Mouse (Mus musculus) gastrocnemius, postnatal 25 days (tissue): ENCODE results near the gene Gpr33. TPM values are rescaled to one million over a fixed set of nuclear protein-coding genes. Genes with fewer than 3 reads are reported as not detected.

Experiments used
- DNase-seq: peaks from one replicate; pipeline ENCODE4 v3.0.0; 2022
- long read RNA-seq, 2 experiments: library from polyadenylated mRNA; stranded (forward); transcript quantifications; one replicate each; pipeline ENCODE4 v2.0.0; 2021
- total RNA-seq, 2 experiments: library from RNA; stranded (reverse); gene quantifications; 1 replicate in 1 of 2; 2 replicates in 1 of 2; pipeline ENCODE4 v1.2.3; 2021

Gene Gpr33
- not detected for total RNA-seq
- long read RNA-seq, experiment 1: 0 reads
- long read RNA-seq, experiment 2: 0 reads

GRCm38 (mm10) chr12:52027963-52028362, at the start of gene Gpr33:
Gene Gpr33 (minus strand): TSS chr12:52028063.
- no peak for DNase-seq

- no peak for DNase-seq
Observed at GRCm38 (mm10) chr12:52049324-52049723, 21.5 kb upstream of the Gpr33 start.

- DNase-seq: no peak
Observed at GRCm38 (mm10) chr12:52046371-52046770, 18.5 kb upstream of the Gpr33 start.

DNA sequence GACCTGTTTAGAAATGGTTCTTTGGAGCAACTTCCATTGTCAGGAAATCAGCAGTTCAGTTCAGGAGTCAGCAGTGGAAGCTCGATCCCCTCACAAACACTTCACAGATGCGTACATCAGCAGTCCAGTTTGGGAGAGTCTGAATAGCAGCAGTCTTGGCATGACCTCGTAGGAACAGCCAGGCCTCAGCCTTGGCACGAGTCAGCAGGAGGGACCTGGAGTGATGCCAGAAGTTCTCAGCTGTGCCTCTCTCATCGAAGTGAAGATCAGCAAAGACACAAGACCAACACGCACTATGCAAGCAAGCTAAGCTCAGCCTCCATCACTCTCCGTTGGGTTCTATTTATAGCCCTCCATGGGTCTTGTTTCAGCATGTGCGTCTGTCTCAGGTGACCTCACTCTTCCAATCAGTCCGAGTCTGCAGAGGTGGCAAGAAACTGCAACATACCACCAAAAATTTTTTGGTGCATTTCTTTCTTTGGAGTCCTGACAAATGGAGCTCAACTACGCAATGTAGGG, 15.0 kb upstream of the Gpr33 start:
- DNase-seq: no peak

- no peak for DNase-seq
Observed at GRCm38 (mm10) chr12:52038352-52038751, 10.5 kb upstream of the Gpr33 start.

DNA sequence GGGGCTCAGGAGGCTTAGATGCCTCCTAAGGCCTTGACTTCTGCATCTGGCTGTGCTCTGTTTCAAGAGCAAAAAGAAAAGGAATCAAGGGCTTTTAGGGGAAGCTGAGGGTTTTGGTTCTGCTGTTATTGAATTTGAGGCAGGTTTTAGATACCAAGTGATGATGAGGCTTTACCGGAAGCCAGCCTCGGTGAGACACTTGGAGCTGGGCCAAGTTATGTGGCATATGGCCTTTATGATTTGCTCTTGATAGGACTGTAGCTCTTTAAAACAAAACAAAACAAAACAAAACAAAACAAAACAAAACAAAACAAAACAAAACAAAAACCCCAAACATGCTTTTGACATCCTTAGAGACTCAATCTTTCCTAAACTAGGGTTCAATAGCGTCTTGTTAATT, 7.1 kb upstream of the Gpr33 start:
- DNase-seq: no peak

GRCm38 (mm10) chr12:52032276-52032675, 4.4 kb upstream of the Gpr33 start:
- DNase-seq: no peak

- no peak for DNase-seq
Observed at GRCm38 (mm10) chr12:52014494-52015029, 13.3 kb downstream of the Gpr33 start.

DNA sequence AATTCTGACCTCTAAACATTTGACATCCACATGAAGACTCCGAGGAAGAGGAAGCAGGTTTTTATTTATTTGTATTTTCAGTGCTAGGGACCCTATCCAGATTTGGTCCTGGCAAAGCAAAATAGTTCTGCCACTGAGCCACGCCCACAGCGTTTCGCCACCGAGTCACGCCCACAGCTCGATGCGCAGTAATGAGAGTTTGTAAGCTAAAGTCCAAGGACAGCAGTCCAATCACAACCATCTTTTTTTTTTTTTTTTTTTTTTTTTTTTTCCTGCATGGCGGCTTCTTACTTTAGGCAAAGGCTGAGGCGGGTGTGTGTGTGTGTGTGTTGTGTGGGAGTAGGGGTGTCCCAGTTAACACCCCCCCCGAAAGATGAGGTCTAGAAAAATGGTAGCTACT, 13.8 kb downstream of the Gpr33 start:
- no peak for DNase-seq

GRCm38 (mm10) chr12:52013274-52013673, 14.6 kb downstream of the Gpr33 start:
- DNase-seq: no peak

DNA sequence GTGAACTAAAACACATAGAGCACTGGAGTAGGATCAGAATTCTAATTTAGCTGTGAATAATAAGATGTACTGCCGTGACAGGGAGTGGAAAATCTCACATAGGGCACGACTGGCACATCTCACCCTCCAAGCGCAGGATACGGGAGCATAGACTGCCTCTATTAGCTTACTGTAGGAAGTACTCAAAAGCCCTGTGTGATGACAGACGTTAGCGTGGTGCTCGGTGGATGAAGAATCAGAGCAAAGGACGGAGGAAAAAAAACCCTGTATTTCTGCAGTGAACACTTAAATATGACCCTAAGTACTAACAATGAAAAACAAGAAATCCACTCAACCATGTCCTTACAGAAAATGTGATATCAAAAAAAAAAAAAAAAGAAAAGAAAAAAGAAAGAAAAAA, 15.7 kb downstream of the Gpr33 start:
- DNase-seq: no peak

- no peak for DNase-seq
Observed at GRCm38 (mm10) chr12:52010630-52010961, 17.3 kb downstream of the Gpr33 start.

- DNase-seq: no peak
Observed at GRCm38 (mm10) chr12:52009928-52010629, 17.8 kb downstream of the Gpr33 start.

GRCm38 (mm10) chr12:52006633-52006994, 21.2 kb downstream of the Gpr33 start:
- no peak for DNase-seq

GRCm38 (mm10) chr12:52005877-52006632, 21.8 kb downstream of the Gpr33 start, which contains the start of gene Dtd2:
Gene Dtd2 (minus strand): TSS chr12:52006501.
- peak; percentile 89 for DNase-seq

DNA sequence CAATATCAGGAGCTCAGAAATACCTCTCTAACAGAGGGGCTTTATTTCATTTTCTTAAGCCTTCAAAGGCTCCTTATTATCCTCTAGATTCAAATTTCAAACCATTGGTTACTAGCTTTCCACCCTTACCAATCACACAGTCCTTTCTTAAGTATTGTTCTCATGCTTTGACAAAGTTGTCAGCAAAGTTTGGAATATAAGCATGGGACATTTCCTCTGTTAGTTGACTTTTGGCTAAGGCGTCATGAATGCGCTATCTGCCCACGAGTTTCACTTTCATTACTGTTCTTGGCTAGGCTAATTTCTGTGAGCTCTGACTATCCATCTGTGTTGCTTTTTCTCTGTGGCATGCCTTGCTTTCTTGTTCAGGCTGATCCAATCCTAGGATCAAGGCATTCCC, 25.1 kb downstream of the Gpr33 start:
- no peak for DNase-seq

DNA sequence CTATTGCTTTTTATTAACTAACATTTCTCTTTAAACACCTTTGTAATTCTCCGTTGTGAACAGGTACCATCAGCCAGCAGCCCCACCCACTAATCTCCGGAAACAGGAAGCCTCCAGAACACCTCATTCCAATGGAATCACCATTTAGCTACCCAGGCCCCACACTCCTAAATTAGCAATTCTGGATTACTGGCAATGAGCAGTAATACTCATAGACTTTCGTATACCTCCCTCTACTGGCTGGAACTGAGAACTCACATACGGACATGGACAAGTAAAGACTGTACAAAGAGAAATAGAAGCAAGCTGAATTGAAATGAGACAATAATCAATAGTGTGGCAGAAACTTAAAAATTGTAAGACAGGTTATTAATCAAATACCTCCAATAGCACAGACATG, 26.3 kb downstream of the Gpr33 start:
- peak; percentile 8 for DNase-seq

- DNase-seq: no peak
Observed at GRCm38 (mm10) chr12:51998366-51998932, 29.4 kb downstream of the Gpr33 start.

GRCm38 (mm10) chr12:51995738-51996536, 31.9 kb downstream of the Gpr33 start:
- no peak for DNase-seq

GRCm38 (mm10) chr12:51990629-51991028, 37.2 kb downstream of the Gpr33 start:
- DNase-seq: no peak

GRCm38 (mm10) chr12:51988536-51988935, 39.3 kb downstream of the Gpr33 start:
- no peak for DNase-seq

- peak; percentile 70 for DNase-seq
Observed at GRCm38 (mm10) chr12:51985826-51986225, 42.0 kb downstream of the Gpr33 start.
